In the genomic region with DNA sequence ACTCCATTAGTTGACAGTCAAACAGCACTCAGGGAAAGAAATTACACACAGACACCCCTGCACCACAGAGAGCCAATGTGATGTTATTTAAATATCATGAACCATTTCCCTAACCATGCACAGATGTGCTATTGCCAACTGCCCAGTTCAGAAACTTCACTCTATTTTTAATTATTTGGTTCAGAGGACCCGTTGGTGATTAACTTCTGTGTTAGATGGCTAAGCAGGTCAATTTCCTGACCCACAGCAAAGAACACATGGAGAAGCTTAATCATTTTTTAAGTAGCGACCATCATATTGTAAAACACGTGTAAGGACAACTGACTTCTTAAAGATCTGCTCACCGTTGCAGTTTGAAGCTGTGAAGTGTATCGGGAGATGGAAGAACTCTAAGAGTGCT, we compare ENCODE assay signal across 17 mouse cellular contexts.
"Had no signal": no experiment of that assay in that cellular context is flagged by ENCODE, and none has a peak within 500 bp of the region (broad histone marks: within the 10 kb centered on the region; RNA-seq: fewer than 3 reads in every experiment).

No protein-coding gene starts in this region.

- H3K36me3 ChIP-seq: lung, embryonic 15.5 days; midbrain, embryonic 15.5 days; neural tube, embryonic 12.5 days; stomach, embryonic 15.5 days had no signal

- H3K9me3 ChIP-seq: lung, embryonic 15.5 days; megakaryocyte, embryonic 14.5 days; midbrain, embryonic 13.5 days; midbrain, embryonic 15.5 days; neural tube, embryonic 12.5 days; stomach, embryonic 15.5 days had no signal

- H3K9ac ChIP-seq: lung, embryonic 15.5 days; midbrain, embryonic 13.5 days; midbrain, embryonic 15.5 days; neural tube, embryonic 12.5 days; stomach, embryonic 15.5 days had no signal

- ATAC-seq: lung, postnatal 0 days; midbrain, embryonic 13.5 days; midbrain, embryonic 15.5 days had no signal

- H3K4me3 ChIP-seq: lung, embryonic 15.5 days; megakaryocyte, embryonic 14.5 days; midbrain, embryonic 13.5 days; midbrain, embryonic 15.5 days; neural tube, embryonic 12.5 days; stomach, embryonic 15.5 days had no signal

- H3K4me2 ChIP-seq: lung, embryonic 15.5 days; midbrain, embryonic 11.5 days; midbrain, embryonic 13.5 days; midbrain, embryonic 15.5 days; neural tube, embryonic 12.5 days; stomach, embryonic 15.5 days had no signal

- H3K27me3 ChIP-seq: lung, embryonic 15.5 days; megakaryocyte, embryonic 14.5 days; midbrain, embryonic 13.5 days; midbrain, embryonic 15.5 days; neural tube, embryonic 12.5 days; stomach, embryonic 15.5 days had no signal

- H3K27ac ChIP-seq: lung, embryonic 15.5 days; macrophage; midbrain, embryonic 13.5 days; midbrain, embryonic 15.5 days; neural tube, embryonic 12.5 days; stomach, embryonic 15.5 days; stomach, postnatal 0 days had no signal

- H3K4me1 ChIP-seq: neural tube, embryonic 12.5 days had no signal

- DNase-seq: lung, adult 2 months; lung, postnatal 14 days; lung, postnatal 36 days; right cerebral cortex, postnatal 14 days; thymus, adult 2 months; thymus, postnatal 25 days; thymus, postnatal 4 days had no signal
